Mouse (Mus musculus) spleen, adult 2 months (tissue): Measurements from ENCODE around the gene Olfr1033. TPM values are rescaled to one million over a fixed set of nuclear protein-coding genes. Genes with fewer than 3 reads are reported as not detected.
"Not testable (repeated sequence)": the region's sequence is repeated elsewhere in the genome, so short reads cannot be mapped to it uniquely, and the experiment has no call there.

ENCODE experiments used
- DNase-seq, 2 experiments: peaks; one replicate each; pipeline versions ENCODE4 v3.0.0 to v3.0.0-alpha.2; 2012 to 2021; ENCODE audit warnings: low spot score in 2 of 2, low read depth in 1 of 2
- H3K27ac ChIP-seq: fragments of 200-500 bp; 2 replicates; pipeline ENCODE4 v1.5.1; 2012; ENCODE audit warnings: low read length, inconsistent platforms; ENCODE audit not compliant: insufficient read depth
- H3K27me3 ChIP-seq: fragments of 200-500 bp; 2 replicates; pipeline ENCODE4 v1.6.1; 2012; ENCODE audit warnings: mild to moderate bottlenecking, moderate library complexity, low read length, inconsistent platforms; ENCODE audit not compliant: control insufficient read depth, insufficient read depth
- H3K36me3 ChIP-seq: fragments of 200-500 bp; 2 replicates; pipeline ENCODE4 v1.6.1; 2012; ENCODE audit warnings: mild to moderate bottlenecking, low read length, inconsistent platforms; ENCODE audit not compliant: control insufficient read depth, insufficient read depth
- H3K4me1 ChIP-seq: fragments of 200-500 bp; 2 replicates; pipeline ENCODE4 v1.6.1; 2011; ENCODE audit warnings: inconsistent platforms; ENCODE audit not compliant: control insufficient read depth, insufficient read depth, insufficient read length
- H3K4me3 ChIP-seq: fragments of 200-500 bp; 2 replicates; pipeline ENCODE4 v1.5.1; 2011; ENCODE audit warnings: mild to moderate bottlenecking, inconsistent platforms; ENCODE audit not compliant: insufficient read depth, insufficient read length; ENCODE audit errors: extremely low read depth
- CTCF ChIP-seq: fragments of 200-500 bp; IDR thresholded peaks from 2 replicates; pipeline ENCODE4 v1.5.1; 2011; ENCODE audit warnings: mild to moderate bottlenecking, inconsistent platforms; ENCODE audit not compliant: insufficient read depth, insufficient read length, insufficient replicate concordance; ENCODE audit errors: extremely low read depth
- POLR2A ChIP-seq: fragments of 200-500 bp; IDR thresholded peaks from 2 replicates; pipeline ENCODE4 v1.6.1; 2011; ENCODE audit warnings: low read depth, low read length, inconsistent platforms
- WGBS: fragments of 180-500 bp; shearing (Covaris S2); methylation state at CpG from one replicate; pipeline ENCODE4 v1.1.7; 2018; 5-methylcytosine and 5-hydroxymethylcytosine counted together
- polyA plus RNA-seq: library from polyadenylated mRNA; depleted of rRNA; stranded (reverse); fragments of >200 nt; gene quantifications from 2 replicates; pipeline ENCODE4 v1.2.3, GENCODE M21; 2012; rRNA removed

Gene Olfr1033
- polyA plus RNA-seq, 1 experiment, result 0.30 TPM

- Histone ChIP-seq H3K4me1 (no peaks in the 10 kb centered on the region), H3K27ac (no peak overlapping the region), H3K4me3 (no peak overlapping the region), H3K36me3 (no peaks in the 10 kb centered on the region), H3K27me3 (no peaks in the 10 kb centered on the region)
- TF ChIP-seq CTCF (no peak), POLR2A (no peak)
- DNase-seq, result no peak
- 97% methylated on average over 8 of the region's 8 CpGs for WGBS
These were observed 49.8 kb downstream of the Olfr1033 start for GRCm38 (mm10) chr2:86070189-86070588.

DNA sequence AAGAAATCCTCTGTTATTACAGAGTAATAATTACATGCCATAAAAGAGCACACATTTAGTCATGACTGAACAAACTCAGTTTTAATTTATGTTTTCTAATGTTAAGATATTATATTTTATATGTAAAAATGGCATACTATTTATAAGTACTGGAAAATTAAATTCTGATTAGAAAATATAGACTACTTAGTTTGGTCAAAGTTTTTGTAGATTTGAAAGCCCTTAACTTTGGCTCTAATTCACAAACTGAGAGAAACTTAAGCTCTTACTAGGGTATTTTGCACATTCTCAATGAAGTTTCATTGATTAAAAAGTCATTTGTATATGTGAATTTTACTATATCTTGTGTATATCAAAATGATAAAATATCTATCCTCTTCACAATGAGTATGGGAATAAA lies 53.3 kb downstream of the Olfr1033 start, which contains the start of gene Olfr1036:
Gene Olfr1036, plus strand, starts transcription at position 301 of the 400 bp plus-strand sequence.
- H3K4me1 ChIP-seq, H3K27ac ChIP-seq, H3K27me3 ChIP-seq, H3K36me3 ChIP-seq, H3K4me3 ChIP-seq, DNase-seq: not testable (repeated sequence)

DNA sequence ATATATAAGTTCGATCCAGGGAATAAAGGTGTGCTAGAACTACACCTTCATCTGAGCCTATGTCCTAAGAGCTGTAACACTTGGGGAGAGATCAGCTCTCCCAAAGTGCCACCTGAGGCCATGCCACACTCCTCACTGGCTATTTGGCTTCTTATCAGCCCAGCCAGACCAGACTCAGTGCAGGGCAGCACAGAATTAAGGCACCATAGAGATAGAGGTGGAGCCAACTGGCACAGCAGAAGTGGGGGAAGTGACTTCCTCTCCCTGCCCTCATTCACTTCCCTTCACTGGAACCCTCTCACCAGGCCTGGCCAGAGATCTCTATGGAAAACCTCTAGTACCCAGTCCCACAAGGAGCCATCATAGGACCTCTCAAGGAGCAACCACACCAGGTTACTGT lies 60.0 kb downstream of the Olfr1033 start:
- H3K4me3 ChIP-seq, H3K36me3 ChIP-seq, H3K27me3 ChIP-seq, H3K27ac ChIP-seq, H3K4me1 ChIP-seq, DNase-seq: not testable (repeated sequence)
- WGBS, result 86% methylated on average over 1 of the region's 1 CpGs

GRCm38 (mm10) chr2:86087285-86087684 lies 66.9 kb downstream of the Olfr1033 start, which contains the start of gene Olfr1037:
Gene Olfr1037, minus strand, starts transcription at chr2:86087385.
- Histone ChIP-seq H3K27me3 (no peaks in the 10 kb centered on the region), H3K27ac (no peak within 1 kb of the TSS), H3K4me1 (no peaks in the 10 kb centered on the region), H3K4me3 (no peak within 1 kb of the TSS), H3K36me3 (no peaks in the 10 kb centered on the region)
- 91% methylated on average over 2 of the region's 2 CpGs for WGBS
- TF ChIP-seq POLR2A, result no peak
- no peak for DNase-seq

Other genes starting within 250 kb of the Olfr1033 start
- not detected in 2 replicates for gene Olfr1014, start 247.9 kb upstream of the Olfr1033 start, polyA plus RNA-seq
- not detected in 2 replicates for gene Olfr1015, start 238.6 kb upstream of the Olfr1033 start, polyA plus RNA-seq
- not detected in 2 replicates for gene Olfr1016, start 218.1 kb upstream of the Olfr1033 start, polyA plus RNA-seq
- gene Olfr1018, start 202.2 kb upstream of the Olfr1033 start, polyA plus RNA-seq, result not detected in 2 replicates
- gene Olfr1019, start 175.2 kb upstream of the Olfr1033 start, polyA plus RNA-seq, result not detected in 2 replicates
- gene Olfr1020, start 173.6 kb upstream of the Olfr1033 start, polyA plus RNA-seq, result not detected in 2 replicates
- not detected in 2 replicates for gene Olfr1022, start 152.0 kb upstream of the Olfr1033 start, polyA plus RNA-seq
- not detected in 2 replicates for gene Olfr1023, start 135.0 kb upstream of the Olfr1033 start, polyA plus RNA-seq
- not detected in 2 replicates for gene Olfr1024, start 115.6 kb upstream of the Olfr1033 start, polyA plus RNA-seq
- not detected in 2 replicates for gene Olfr1025-ps1, start 105.4 kb upstream of the Olfr1033 start, polyA plus RNA-seq
- not detected in 2 replicates for gene Olfr1026, start 99.1 kb upstream of the Olfr1033 start, polyA plus RNA-seq
- gene Olfr1028, start 70.2 kb upstream of the Olfr1033 start, polyA plus RNA-seq, result not detected in 2 replicates
- gene Olfr1029, start 46.7 kb upstream of the Olfr1033 start, polyA plus RNA-seq, result not detected in 2 replicates
- gene Olfr1030, start 41.4 kb upstream of the Olfr1033 start, polyA plus RNA-seq, result not detected in 2 replicates
- not detected in 2 replicates for gene Olfr1031, start 30.3 kb upstream of the Olfr1033 start, polyA plus RNA-seq
- gene Olfr1032, start 15.1 kb upstream of the Olfr1033 start, polyA plus RNA-seq, result not detected in 2 replicates
- 0.06 and 0.11 TPM in 2 replicates for gene Olfr1034, start 25.2 kb downstream of the Olfr1033 start, polyA plus RNA-seq
- not detected in 2 replicates for gene Olfr1036, start 53.4 kb downstream of the Olfr1033 start, polyA plus RNA-seq
- not detected in 2 replicates for gene Olfr1037, start 66.8 kb downstream of the Olfr1033 start, polyA plus RNA-seq
- gene Olfr1039, start 115.3 kb downstream of the Olfr1033 start, polyA plus RNA-seq, result not detected in 2 replicates
- gene Olfr1040, start 126.1 kb downstream of the Olfr1033 start, polyA plus RNA-seq, result not detected in 2 replicates
- not detected in 2 replicates for gene Olfr1042, start 141.2 kb downstream of the Olfr1033 start, polyA plus RNA-seq
- gene Olfr1043, start 146.9 kb downstream of the Olfr1033 start, polyA plus RNA-seq, result not detected in 2 replicates
- gene Olfr1044, start 157.2 kb downstream of the Olfr1033 start, polyA plus RNA-seq, result not detected in 2 replicates
- gene Olfr52, start 165.1 kb downstream of the Olfr1033 start, polyA plus RNA-seq, result not detected in 2 replicates
- not detected in 2 replicates for gene Olfr1045, start 182.4 kb downstream of the Olfr1033 start, polyA plus RNA-seq
- not detected in 2 replicates for gene Olfr1046, start 198.7 kb downstream of the Olfr1033 start, polyA plus RNA-seq
- not detected in 2 replicates for gene Olfr1047, start 210.8 kb downstream of the Olfr1033 start, polyA plus RNA-seq
- gene Olfr1048, start 219.7 kb downstream of the Olfr1033 start, polyA plus RNA-seq, result not detected in 2 replicates
- not detected in 2 replicates for gene Olfr1049, start 237.7 kb downstream of the Olfr1033 start, polyA plus RNA-seq